In genomic region chr7:130754790-130755189, GRCm38 (mm10) we compare ENCODE assay signal across 7 mouse cellular contexts. TPM values are rescaled to one million over a fixed set of nuclear protein-coding genes. Genes with fewer than 3 reads are reported as not detected.
A peak's percentile ranks its signal among the peaks of the same experiment; 100 is the strongest.
DNase-seq lines count a peak whose midpoint lies in the region; ATAC-seq and TF ChIP-seq lines count a peak whose summit lies in the region.

No protein-coding gene starts in this region.

- peak; percentile 71 for TF ChIP-seq CTCF in layer of hippocampus, adult 2 months (conservative IDR thresholded peaks at IDR 0.05)
- peak; percentile 68 for TF ChIP-seq CTCF in midbrain, postnatal 0 days (IDR thresholded peaks at IDR 0.05)

- no peaks in the 10 kb centered on the region for H3K27me3 ChIP-seq in midbrain, postnatal 0 days (ENCODE audit: insufficient read depth, low read length)

- DNase-seq in layer of hippocampus, adult 2 months (ENCODE audit: low spot score in 2 of 2): no peak
- DNase-seq in layer of hippocampus, adult 11-12 months (ENCODE audit: low spot score): no peak
- DNase-seq in cerebellum, adult 11-12 months: peak; percentile 57
- DNase-seq in heart, adult 9 months (ENCODE audit: low spot score in 2 of 2): peak; percentile 19 to 24
- peak; percentile 80 for DNase-seq in midbrain, postnatal 0 days (ENCODE audit: low spot score)
- no peak for DNase-seq in layer of hippocampus, adult 9-10 months (ENCODE audit: low spot score)

- WGBS in midbrain, postnatal 0 days: 98% methylated on average over 2 of the region's 2 CpGs

- H3K9ac ChIP-seq in midbrain, postnatal 0 days (replicated peaks; ENCODE audit: low read length, poor library complexity, severe bottlenecking): no peak overlapping the region

- no peak for ATAC-seq in midbrain, postnatal 0 days (ENCODE audit: low FRiP score)
- no peak for ATAC-seq in megakaryocyte-erythroid progenitor cell, adult 5-6 weeks (replicated peaks; ENCODE audit: low FRiP score, low TSS enrichment, poor library complexity, severe bottlenecking)

- H3K4me3 ChIP-seq in layer of hippocampus, adult 2 months: no peak overlapping the region
- no peak overlapping the region for H3K4me3 ChIP-seq in midbrain, postnatal 0 days (ENCODE audit: low read depth, low read length)

- peaks cover 7% of the 10 kb centered on the region; the same call in 1 of the 2 replicates for H3K4me1 ChIP-seq in midbrain, postnatal 0 days (ENCODE audit: insufficient read depth, low read length)

- no peak overlapping the region for H3K27ac ChIP-seq in layer of hippocampus, adult 2 months
- H3K27ac ChIP-seq in midbrain, postnatal 0 days (ENCODE audit: low read depth, low read length): no peak overlapping the region

- no peak overlapping the region for H3K4me2 ChIP-seq in midbrain, postnatal 0 days (ENCODE audit: low read depth, low read length, poor library complexity, severe bottlenecking)

- H3K9me3 ChIP-seq in midbrain, postnatal 0 days (ENCODE audit: low read length): no peaks in the 10 kb centered on the region

- H3K36me3 ChIP-seq in midbrain, postnatal 0 days (ENCODE audit: insufficient read depth, low read length): peaks cover 44% of the 10 kb centered on the region

RNA-seq across cellular contexts. Expression of gene Btbd16, which starts 19.1 kb away (rescaled TPM):
- under 1 TPM; 0.49 to 0.96 TPM for total RNA-seq in layer of hippocampus, adult 2 months (2021)
- total RNA-seq in midbrain, postnatal 0 days (2014; rRNA removed): not detected in 2 replicates
- polyA plus RNA-seq in midbrain, postnatal 0 days (2015; fragmentation: Nextera tagmentation; extraction: Ambion mirVana): 0.29 and 0.32 TPM in 2 replicates
- 0.12 and 2.7 TPM in 2 replicates for total RNA-seq in megakaryocyte-erythroid progenitor cell, adult 5-6 weeks (2014; fragmentation: Nextera tagmentation)
- 0.52 and 5.2 TPM in 2 replicates for total RNA-seq in megakaryocyte-erythroid progenitor cell, adult 5-6 weeks (2017)

Comparison
In these comparisons a context has a peak if more than half of its experiments do, and no peak if none do; other contexts are left out.
1. DNase-seq: peak in cerebellum, adult 11-12 months (single experiment), heart, adult 9 months (2 of 2) and midbrain, postnatal 0 days (single experiment); none in layer of hippocampus, adult 2 months (0 of 2), layer of hippocampus, adult 11-12 months (single experiment) and layer of hippocampus, adult 9-10 months (single experiment).